Mouse (Mus musculus) right cerebral cortex, postnatal 36 days (tissue): Measurements from ENCODE around the gene Ddx39.

Experiments used
- DNase-seq, 2 experiments: peaks; one replicate each; pipeline ENCODE4 v3.0.0; 2022; ENCODE audit warnings: low spot score in 2 of 2, mixed read lengths in 1 of 2

Ddx39 gene

GRCm38 (mm10) chr8:83698661-83699453 lies 16.1 kb upstream of the Ddx39 start, which contains the start of gene Pkn1:
Pkn1 (minus strand) TSS chr8:83699179.
- DNase-seq = no peak

- no peak for DNase-seq
Measured at GRCm38 (mm10) chr8:83699566-83699965, 15.4 kb upstream of the Ddx39 start.

GRCm38 (mm10) chr8:83700423-83701085 lies 14.4 kb upstream of the Ddx39 start:
- no peak for DNase-seq

GRCm38 (mm10) chr8:83703426-83703825 lies 11.6 kb upstream of the Ddx39 start:
- no peak for DNase-seq

GRCm38 (mm10) chr8:83706411-83706810 lies 8.6 kb upstream of the Ddx39 start:
- no peak for DNase-seq

- peak in 1 of 2 experiments; percentile 56 for DNase-seq
Measured at GRCm38 (mm10) chr8:83707554-83707953, 7.4 kb upstream of the Ddx39 start.

GRCm38 (mm10) chr8:83714676-83715030 lies 324 bp upstream of the Ddx39 start:
- no peak for DNase-seq

- DNase-seq = no peak
Measured at GRCm38 (mm10) chr8:83715771-83716170, 794 bp downstream of the Ddx39 start.

GRCm38 (mm10) chr8:83716563-83716962 lies 1.6 kb downstream of the Ddx39 start:
- DNase-seq = no peak

GRCm38 (mm10) chr8:83719048-83719447 lies 4.1 kb downstream of the Ddx39 start:
- no peak for DNase-seq

GRCm38 (mm10) chr8:83719693-83720092 lies 4.7 kb downstream of the Ddx39 start:
- no peak for DNase-seq

- DNase-seq = no peak
Measured at GRCm38 (mm10) chr8:83721405-83722025, 6.5 kb downstream of the Ddx39 start.

GRCm38 (mm10) chr8:83722631-83723030 lies 7.7 kb downstream of the Ddx39 start:
- DNase-seq = no peak

GRCm38 (mm10) chr8:83723447-83724083 lies 8.6 kb downstream of the Ddx39 start:
- DNase-seq = no peak

- peak; percentile 69 to 78 for DNase-seq
Measured at GRCm38 (mm10) chr8:83724697-83725482, 9.9 kb downstream of the Ddx39 start.

- no peak for DNase-seq
Measured at GRCm38 (mm10) chr8:83725521-83726102, 10.6 kb downstream of the Ddx39 start.

- DNase-seq = no peak
Measured at GRCm38 (mm10) chr8:83729009-83729807, 14.2 kb downstream of the Ddx39 start.

- DNase-seq = no peak
Measured at GRCm38 (mm10) chr8:83731906-83732305, 16.9 kb downstream of the Ddx39 start.

- no peak for DNase-seq
Measured at GRCm38 (mm10) chr8:83732919-83733318, 17.9 kb downstream of the Ddx39 start.

- no peak for DNase-seq
Measured at GRCm38 (mm10) chr8:83736681-83737080, 21.7 kb downstream of the Ddx39 start.
